Mouse (Mus musculus): ENCODE measurements around the gene Cfap46. TPM values are rescaled to one million over a fixed set of nuclear protein-coding genes. Genes with fewer than 3 reads are reported as not detected.

The Cfap46 gene
- polyA plus RNA-seq, 1 experiment from 2014 or later, result 1.0 TPM

- Histone ChIP-seq H3K9me3 (ENCODE audit: control insufficient read depth, low read length) (no peaks in the 10 kb centered on the region), H3K4me1 (replicated peaks; ENCODE audit: control insufficient read depth, insufficient read depth, low read length) (no peaks in the 10 kb centered on the region), H3K27me3 (ENCODE audit: control insufficient read depth, insufficient read depth, low read length) (no peaks in the 10 kb centered on the region), H3K36me3 (ENCODE audit: control insufficient read depth, insufficient read depth, low read length) (no peaks in the 10 kb centered on the region), H3K9ac (ENCODE audit: low read depth, low read length) (no peak overlapping the region), H3K4me3 (ENCODE audit: low read depth, low read length) (no peak overlapping the region), H3K4me2 (replicated peaks; ENCODE audit: low read depth, low read length) (no peak overlapping the region), H3K27ac (ENCODE audit: low read depth, low read length) (no peak overlapping the region)
- DNase-seq (ENCODE audit: low spot score), result no peak
- 78% methylated on average over 2 of the region's 2 CpGs for WGBS
- no peak for ATAC-seq (ENCODE audit: low FRiP score)
These were observed 50.2 kb downstream of the Cfap46 start for GRCm38 (mm10) chr7:139633393-139633792.

- DNase-seq (ENCODE audit: low spot score), result no peak
- Histone ChIP-seq H3K9me3 (ENCODE audit: control insufficient read depth, low read length) (no peaks in the 10 kb centered on the region), H3K27me3 (ENCODE audit: control insufficient read depth, insufficient read depth, low read length) (no peaks in the 10 kb centered on the region), H3K4me2 (replicated peaks; ENCODE audit: low read depth, low read length) (no peak overlapping the region), H3K4me3 (ENCODE audit: low read depth, low read length) (no peak overlapping the region), H3K36me3 (ENCODE audit: control insufficient read depth, insufficient read depth, low read length) (no peaks in the 10 kb centered on the region), H3K9ac (ENCODE audit: low read depth, low read length) (no peak overlapping the region), H3K4me1 (replicated peaks; ENCODE audit: control insufficient read depth, insufficient read depth, low read length) (no peaks in the 10 kb centered on the region), H3K27ac (ENCODE audit: low read depth, low read length) (no peak overlapping the region)
- ATAC-seq (ENCODE audit: low FRiP score), result no peak
- 93% methylated on average over 9 of the region's 9 CpGs for WGBS
These were observed 58.5 kb downstream of the Cfap46 start for GRCm38 (mm10) chr7:139625156-139625555.

GRCm38 (mm10) chr7:139622568-139622967 is 61.0 kb downstream of the Cfap46 start:
- Histone ChIP-seq H3K4me2 (replicated peaks; ENCODE audit: low read depth, low read length) (no peak overlapping the region), H3K9ac (ENCODE audit: low read depth, low read length) (no peak overlapping the region), H3K4me1 (replicated peaks; ENCODE audit: control insufficient read depth, insufficient read depth, low read length) (no peaks in the 10 kb centered on the region), H3K4me3 (ENCODE audit: low read depth, low read length) (no peak overlapping the region), H3K27ac (ENCODE audit: low read depth, low read length) (no peak overlapping the region), H3K27me3 (ENCODE audit: control insufficient read depth, insufficient read depth, low read length) (no peaks in the 10 kb centered on the region), H3K9me3 (ENCODE audit: control insufficient read depth, low read length) (no peaks in the 10 kb centered on the region), H3K36me3 (ENCODE audit: control insufficient read depth, insufficient read depth, low read length) (no peaks in the 10 kb centered on the region)
- ATAC-seq (ENCODE audit: low FRiP score), result no peak
- no peak for DNase-seq (ENCODE audit: low spot score)
- WGBS, result 92% methylated on average over 13 of the region's 13 CpGs

GRCm38 (mm10) chr7:139615767-139616766 is 67.5 kb downstream of the Cfap46 start:
- no peak overlapping the region for H3K4me3 ChIP-seq (ENCODE audit: low read depth, low read length)
- H3K27me3 ChIP-seq (ENCODE audit: control insufficient read depth, insufficient read depth, low read length), result 0 out of 2 replicates have a peak, but pooled peaks cover 3% of the 10 kb centered on the region
- no peak overlapping the region for H3K9ac ChIP-seq (ENCODE audit: low read depth, low read length)
- no peaks in the 10 kb centered on the region for H3K9me3 ChIP-seq (ENCODE audit: control insufficient read depth, low read length)
- H3K4me1 ChIP-seq (replicated peaks; ENCODE audit: control insufficient read depth, insufficient read depth, low read length), result no peaks in the 10 kb centered on the region
- peak; percentile 56; the same call in 1 of the 2 replicates for ATAC-seq (ENCODE audit: low FRiP score)
- WGBS, result 54% methylated on average over 12 of the region's 12 CpGs
- no peak overlapping the region for H3K4me2 ChIP-seq (replicated peaks; ENCODE audit: low read depth, low read length)
- H3K27ac ChIP-seq (ENCODE audit: low read depth, low read length), result no peak overlapping the region
- H3K36me3 ChIP-seq (ENCODE audit: control insufficient read depth, insufficient read depth, low read length), result no peaks in the 10 kb centered on the region
- DNase-seq (ENCODE audit: low spot score), result peak; percentile 87

GRCm38 (mm10) chr7:139610328-139610727 is 73.3 kb downstream of the Cfap46 start:
- H3K4me3 ChIP-seq (ENCODE audit: low read depth, low read length), result no peak overlapping the region
- no peaks in the 10 kb centered on the region for H3K36me3 ChIP-seq (ENCODE audit: control insufficient read depth, insufficient read depth, low read length)
- no peak overlapping the region for H3K4me2 ChIP-seq (replicated peaks; ENCODE audit: low read depth, low read length)
- no peaks in the 10 kb centered on the region for H3K4me1 ChIP-seq (replicated peaks; ENCODE audit: control insufficient read depth, insufficient read depth, low read length)
- no peak overlapping the region for H3K9ac ChIP-seq (ENCODE audit: low read depth, low read length)
- no peaks in the 10 kb centered on the region for H3K9me3 ChIP-seq (ENCODE audit: control insufficient read depth, low read length)
- 68% methylated on average over 2 of the region's 2 CpGs for WGBS
- H3K27me3 ChIP-seq (ENCODE audit: control insufficient read depth, insufficient read depth, low read length), result 0 out of 2 replicates have a peak, but pooled peaks cover 3% of the 10 kb centered on the region
- DNase-seq (ENCODE audit: low spot score) (no peak), ATAC-seq (ENCODE audit: low FRiP score) (no peak)
- H3K27ac ChIP-seq (ENCODE audit: low read depth, low read length), result no peak overlapping the region

- no peak overlapping the region for H3K4me2 ChIP-seq (replicated peaks; ENCODE audit: low read depth, low read length)
- no peak for DNase-seq (ENCODE audit: low spot score)
- no peak for ATAC-seq (ENCODE audit: low FRiP score)
- no peak overlapping the region for H3K27ac ChIP-seq (ENCODE audit: low read depth, low read length)
- WGBS, result 65% methylated on average over 6 of the region's 6 CpGs
- no peaks in the 10 kb centered on the region for H3K4me1 ChIP-seq (replicated peaks; ENCODE audit: control insufficient read depth, insufficient read depth, low read length)
- no peak overlapping the region for H3K9ac ChIP-seq (ENCODE audit: low read depth, low read length)
- no peak overlapping the region for H3K4me3 ChIP-seq (ENCODE audit: low read depth, low read length)
- H3K36me3 ChIP-seq (ENCODE audit: control insufficient read depth, insufficient read depth, low read length), result no peaks in the 10 kb centered on the region
- H3K27me3 ChIP-seq (ENCODE audit: control insufficient read depth, insufficient read depth, low read length), result peaks cover under 1% of the 10 kb centered on the region; the same call in 1 of the 2 replicates
- H3K9me3 ChIP-seq (ENCODE audit: control insufficient read depth, low read length), result no peaks in the 10 kb centered on the region
These were observed 87.8 kb downstream of the Cfap46 start for GRCm38 (mm10) chr7:139595862-139596261.

- WGBS, result 72% methylated on average over 6 of the region's 6 CpGs
- DNase-seq (ENCODE audit: low spot score) (no peak), ATAC-seq (ENCODE audit: low FRiP score) (no peak)
- H3K36me3 ChIP-seq (ENCODE audit: control insufficient read depth, insufficient read depth, low read length), result no peaks in the 10 kb centered on the region
- H3K4me2 ChIP-seq (replicated peaks; ENCODE audit: low read depth, low read length), result no peak overlapping the region
- H3K9ac ChIP-seq (ENCODE audit: low read depth, low read length), result no peak overlapping the region
- no peaks in the 10 kb centered on the region for H3K9me3 ChIP-seq (ENCODE audit: control insufficient read depth, low read length)
- H3K4me1 ChIP-seq (replicated peaks; ENCODE audit: control insufficient read depth, insufficient read depth, low read length), result no peaks in the 10 kb centered on the region
- 0 out of 2 replicates have a peak, but pooled peaks cover under 1% of the 10 kb centered on the region for H3K27me3 ChIP-seq (ENCODE audit: control insufficient read depth, insufficient read depth, low read length)
- no peak overlapping the region for H3K4me3 ChIP-seq (ENCODE audit: low read depth, low read length)
- H3K27ac ChIP-seq (ENCODE audit: low read depth, low read length), result no peak overlapping the region
These were observed 88.3 kb downstream of the Cfap46 start for GRCm38 (mm10) chr7:139595311-139595710.

- Histone ChIP-seq H3K4me2 (replicated peaks; ENCODE audit: low read depth, low read length) (no peak overlapping the region), H3K27ac (ENCODE audit: low read depth, low read length) (no peak overlapping the region), H3K4me1 (replicated peaks; ENCODE audit: control insufficient read depth, insufficient read depth, low read length) (0 out of 2 replicates have a peak, but pooled peaks cover 2% of the 10 kb centered on the region), H3K4me3 (ENCODE audit: low read depth, low read length) (no peak overlapping the region), H3K9ac (ENCODE audit: low read depth, low read length) (no peak overlapping the region), H3K27me3 (ENCODE audit: control insufficient read depth, insufficient read depth, low read length) (peaks cover 28% of the 10 kb centered on the region), H3K36me3 (ENCODE audit: control insufficient read depth, insufficient read depth, low read length) (no peaks in the 10 kb centered on the region), H3K9me3 (ENCODE audit: control insufficient read depth, low read length) (no peaks in the 10 kb centered on the region)
- 89% methylated on average over 5 of the region's 5 CpGs for WGBS
- DNase-seq (ENCODE audit: low spot score), result no peak
- ATAC-seq (ENCODE audit: low FRiP score), result no peak
These were observed 92.3 kb downstream of the Cfap46 start for GRCm38 (mm10) chr7:139591311-139591710.

Data from hindbrain, embryonic 11.5 days (tissue).